Mouse (Mus musculus) CH12.LX (cell line): ENCODE measurements around the gene Muc13. TPM values are rescaled to one million over a fixed set of nuclear protein-coding genes. Genes with fewer than 3 reads are reported as not detected.

Experiments used
- DNase-seq: peaks from one replicate; pipeline ENCODE4 v3.0.0-alpha.2; 2013; ENCODE audit errors: extremely low read depth
- H3K27ac ChIP-seq: 2 replicates; pipeline ENCODE4 v1.5.1; 2012; ENCODE audit warnings: low read depth, mild to moderate bottlenecking, control low read depth, moderate library complexity; ENCODE audit not compliant: insufficient read depth
- H3K27me3 ChIP-seq: replicated peaks from 2 replicates; pipeline ENCODE3; 2012; ENCODE audit warnings: inconsistent platforms
- H3K36me3 ChIP-seq, 2 experiments: replicated peaks in 1 of 2; 2 replicates each; pipeline versions ENCODE3 to v1.6.1; 2012; ENCODE audit warnings: inconsistent platforms in 1 of 2, low read length in 1 of 2, mild to moderate bottlenecking in 1 of 2, mixed read lengths in 1 of 2, moderate library complexity in 1 of 2; ENCODE audit not compliant: control insufficient read depth in 1 of 2, insufficient read depth in 1 of 2
- H3K4me1 ChIP-seq, 2 experiments: 2 replicates each; pipeline ENCODE4 v1.6.1; 2012; ENCODE audit warnings: inconsistent platforms in 1 of 2, moderate library complexity in 1 of 2; ENCODE audit not compliant: insufficient read depth in 2 of 2, control insufficient read depth in 1 of 2
- H3K4me2 ChIP-seq: 2 replicates; pipeline ENCODE4 v1.6.1; 2012; ENCODE audit warnings: low read depth, mild to moderate bottlenecking, control low read depth; ENCODE audit not compliant: poor library complexity, insufficient read depth, severe bottlenecking
- H3K4me3 ChIP-seq, 3 experiments: fragments of 150-350 bp in 1 of 3; sonication (generic) in 1 of 3; replicated peaks in 1 of 3; 2 replicates each; pipeline versions ENCODE3 to v1.5.1; 2011 to 2012; ENCODE audit warnings: low read depth in 2 of 3, low read length in 2 of 3, mild to moderate bottlenecking in 2 of 3, moderate library complexity in 2 of 3, control low read depth in 1 of 3, improper control_type of control experiment in 1 of 3, inconsistent platforms in 1 of 3, mixed read lengths in 1 of 3; ENCODE audit not compliant: poor library complexity in 1 of 3
- H3K79me2 ChIP-seq: replicated peaks from 2 replicates; pipeline ENCODE4 v1.6.1; 2012; ENCODE audit warnings: mild to moderate bottlenecking, moderate library complexity; ENCODE audit not compliant: control insufficient read depth, poor library complexity, insufficient read depth, severe bottlenecking; ENCODE audit errors: extremely low read depth
- H3K9ac ChIP-seq: 2 replicates; pipeline ENCODE4 v1.6.1; 2012; ENCODE audit warnings: low read depth, mild to moderate bottlenecking, control low read depth, moderate library complexity; ENCODE audit not compliant: insufficient read depth
- H3K9me3 ChIP-seq: replicated peaks from 2 replicates; pipeline ENCODE3; 2012; ENCODE audit warnings: low read length, inconsistent platforms, mixed read lengths
- BHLHE40 ChIP-seq: IDR thresholded peaks from 2 replicates; pipeline ENCODE4 v1.6.1; 2011; ENCODE audit warnings: mild to moderate bottlenecking, low read depth, low read length, improper control_type of control experiment
- CHD2 ChIP-seq: IDR thresholded peaks from 2 replicates; pipeline ENCODE4 v1.6.1; 2011; ENCODE audit warnings: low read length, improper control_type of control experiment
- CTCF ChIP-seq, 2 experiments: IDR thresholded peaks in 1 of 2; conservative IDR thresholded peaks in 1 of 2; 2 replicates each; pipeline ENCODE4 v1.5.1; 2011 to 2012; ENCODE audit warnings: low read depth in 2 of 2, low read length in 2 of 2, improper control_type of control experiment in 1 of 2, inconsistent platforms in 1 of 2, mild to moderate bottlenecking in 1 of 2, moderate library complexity in 1 of 2
- ELF1 ChIP-seq: IDR thresholded peaks from 2 replicates; pipeline ENCODE4 v1.6.1; 2014; ENCODE audit warnings: low read depth, mild to moderate bottlenecking, inconsistent platforms, low read length, improper control_type of control experiment
- GABPA ChIP-seq: IDR thresholded peaks from 2 replicates; pipeline ENCODE4 v1.6.1; 2012; ENCODE audit warnings: low read depth, low read length, improper control_type of control experiment, inconsistent platforms; ENCODE audit not compliant: insufficient replicate concordance
- IRF4 ChIP-seq: IDR thresholded peaks from 2 replicates; pipeline ENCODE4 v1.6.1; 2014; ENCODE audit warnings: low read depth, mild to moderate bottlenecking, inconsistent platforms, low read length, improper control_type of control experiment
- JUN ChIP-seq: IDR thresholded peaks from 2 replicates; pipeline ENCODE4 v1.6.1; 2011; ENCODE audit warnings: low read depth, mild to moderate bottlenecking, low read length, improper control_type of control experiment, moderate library complexity; ENCODE audit not compliant: insufficient read depth
- KAT2A ChIP-seq: IDR thresholded peaks from 2 replicates; pipeline ENCODE4 v1.6.1; 2012; ENCODE audit warnings: low read length, improper control_type of control experiment, inconsistent platforms; ENCODE audit not compliant: insufficient replicate concordance
- MAX ChIP-seq: IDR thresholded peaks from 2 replicates; pipeline ENCODE4 v1.6.1; 2011; ENCODE audit warnings: low read length, improper control_type of control experiment
- MAZ ChIP-seq: IDR thresholded peaks from 2 replicates; pipeline ENCODE4 v1.6.1; 2012; ENCODE audit warnings: low read depth, mild to moderate bottlenecking, inconsistent platforms, low read length, improper control_type of control experiment, moderate library complexity
- MYC ChIP-seq: IDR thresholded peaks from 2 replicates; pipeline ENCODE4 v1.6.1; 2011; ENCODE audit warnings: low read depth, mild to moderate bottlenecking, improper control_type of control experiment, low read length
- NELFE ChIP-seq: IDR thresholded peaks from 2 replicates; pipeline ENCODE4 v1.6.1; 2011; ENCODE audit warnings: low read depth, low read length, improper control_type of control experiment
- NRF1 ChIP-seq: IDR thresholded peaks from 2 replicates; pipeline ENCODE4 v1.6.1; 2014; ENCODE audit warnings: low read depth, mild to moderate bottlenecking, inconsistent platforms, low read length, improper control_type of control experiment, moderate library complexity
- PAX5 ChIP-seq: IDR thresholded peaks from 2 replicates; pipeline ENCODE4 v1.6.1; 2012; ENCODE audit warnings: low read length, inconsistent platforms, mixed read lengths
- POLR2AphosphoS2 ChIP-seq: IDR thresholded peaks from 2 replicates; pipeline ENCODE4 v1.6.1; 2011; ENCODE audit warnings: low read depth, low read length, improper control_type of control experiment
- RCOR1 ChIP-seq: conservative IDR thresholded peaks from 2 replicates; pipeline ENCODE4 v1.6.1; 2012; ENCODE audit warnings: low read depth, mild to moderate bottlenecking, inconsistent platforms, low read length, improper control_type of control experiment
- SIN3A ChIP-seq: IDR thresholded peaks from 2 replicates; pipeline ENCODE4 v1.6.1; 2012; ENCODE audit warnings: low read length, improper control_type of control experiment, inconsistent platforms
- TBP ChIP-seq: conservative IDR thresholded peaks from 2 replicates; pipeline ENCODE4 v1.6.1; 2011; ENCODE audit warnings: low read depth, low read length, improper control_type of control experiment
- TCF12 ChIP-seq: IDR thresholded peaks from 2 replicates; pipeline ENCODE4 v1.6.1; 2014; ENCODE audit warnings: low read depth, mild to moderate bottlenecking, inconsistent platforms, low read length, improper control_type of control experiment
- ZC3H11A ChIP-seq: IDR thresholded peaks from 2 replicates; pipeline ENCODE4 v1.6.1; 2012; ENCODE audit warnings: low read depth, mild to moderate bottlenecking, inconsistent platforms, low read length, improper control_type of control experiment
- ZNF384 ChIP-seq: IDR thresholded peaks from 2 replicates; pipeline ENCODE4 v1.6.1; 2012; ENCODE audit warnings: low read depth, low read length, improper control_type of control experiment, inconsistent platforms
- dilution Hi-C: fragments of 300-500 bp; cut with MboI; formaldehyde crosslinking; loops from 2 replicates; pipeline ENCODE4 v1.14.3; 2020; ENCODE audit warnings: low sequenced_read_pairs; ENCODE audit not compliant: extremely low pct_unique_long_range_greater_than_20kb, extremely low pct_ligation_motif_present
- in situ Hi-C: fragments of 300-500 bp; cut with MboI; formaldehyde crosslinking; loops from 3 replicates; pipeline ENCODE4 v1.14.3; 2019; ENCODE audit warnings: low sequenced_read_pairs, low pct_ligation_motif_present, low pct_unique_long_range_greater_than_20kb, mixed read lengths
- polyA plus RNA-seq: library from polyadenylated mRNA; unstranded; fragments of >175 nt; gene quantifications from 2 replicates; pipeline ENCODE4 v1.2.1, GENCODE M21; 2012; ENCODE audit warnings: low read depth; ENCODE audit not compliant: insufficient read length
- total RNA-seq, 2 experiments: library from RNA; depleted of rRNA; stranded (reverse); fragments of 300-350 nt in 1 of 2; fragments of >200 nt in 1 of 2; gene quantifications; 2 replicates each; pipeline ENCODE4 v1.2.3; 2012 to 2014

The Muc13 gene
- total and polyA plus RNA-seq, 3 experiments, result not detected

DNA sequence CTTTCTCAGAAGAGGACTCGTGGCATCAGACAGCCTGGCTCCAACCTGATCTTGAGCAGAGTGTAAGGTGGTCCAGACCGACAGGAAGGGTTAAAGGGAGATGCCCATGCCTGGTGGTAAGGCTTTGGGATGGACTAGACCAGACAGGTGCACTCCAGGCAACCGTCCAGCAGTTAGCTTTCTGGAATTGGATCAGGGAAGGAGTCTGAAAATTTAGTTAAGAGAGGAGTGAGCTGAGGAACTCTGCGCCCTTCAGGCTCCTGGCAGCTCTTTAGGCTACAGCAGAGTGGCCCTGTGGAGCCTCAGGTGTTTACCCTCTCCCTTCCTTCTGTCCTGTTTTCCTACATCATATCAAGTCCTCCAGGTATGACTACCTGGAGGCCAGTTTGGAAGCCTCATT, 68.6 kb downstream of the Muc13 start:
- no peak overlapping the region for H3K4me2 ChIP-seq
- no peak overlapping the region for H3K27ac ChIP-seq
- H3K9me3 ChIP-seq, result no peaks in the 10 kb centered on the region
- no peaks in the 10 kb centered on the region for H3K79me2 ChIP-seq
- TF ChIP-seq MAX, result no peak
- no peak for TF ChIP-seq JUN
- no peak for TF ChIP-seq RCOR1
- TF ChIP-seq ZNF384, result no peak
- TF ChIP-seq TBP, result no peak
- TF ChIP-seq KAT2A, result no peak
- no peak for TF ChIP-seq ELF1
- TF ChIP-seq ZC3H11A, result no peak
- no peak for TF ChIP-seq GABPA
- TF ChIP-seq MAZ, result no peak
- TF ChIP-seq SIN3A, result no peak
- no peak for TF ChIP-seq POLR2AphosphoS2
- TF ChIP-seq NELFE, result no peak
- TF ChIP-seq CHD2, result no peak
- no peak for TF ChIP-seq TCF12
- TF ChIP-seq IRF4, result no peak
- no peaks in the 10 kb centered on the region for H3K36me3 ChIP-seq
- in situ Hi-C loops, result no loop called here
- DNase-seq, result no peak
- H3K4me1 ChIP-seq, result peaks cover 0 to 4% of the 10 kb centered on the region in 2 experiments; a peak in 1 of 4 replicates
- no peak overlapping the region for H3K9ac ChIP-seq
- dilution Hi-C loops, result no loop called here
- no peak overlapping the region for H3K4me3 ChIP-seq
- H3K27me3 ChIP-seq, result peaks cover 1% of the 10 kb centered on the region

DNA sequence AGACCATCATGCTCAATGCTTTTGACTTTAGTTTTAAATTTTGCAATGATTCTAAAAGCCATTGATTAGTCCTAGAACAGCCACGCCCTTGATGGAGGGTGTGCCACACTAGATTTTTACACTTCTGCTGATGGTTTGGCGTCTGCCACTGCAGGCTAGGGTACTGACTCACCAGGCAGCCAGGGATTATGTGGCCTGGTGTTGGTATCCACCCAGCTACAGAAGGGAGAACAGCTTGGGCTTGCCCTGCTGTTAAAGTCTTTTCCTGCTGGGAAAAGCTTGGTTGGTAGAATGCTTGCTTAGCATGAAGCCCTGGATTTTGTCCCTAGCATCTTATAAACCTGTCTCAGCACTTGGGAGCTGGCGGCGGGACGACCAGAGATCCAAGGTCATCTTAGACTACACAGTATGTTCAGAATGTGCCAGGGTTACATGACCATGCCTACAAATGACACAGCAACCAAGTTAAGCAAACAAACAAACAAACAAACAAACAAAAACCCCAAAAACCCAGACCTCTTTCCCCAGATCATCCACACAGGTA, 69.4 kb downstream of the Muc13 start:
- no peak for DNase-seq
- TF ChIP-seq RCOR1, result no peak
- no peak for TF ChIP-seq BHLHE40
- TF ChIP-seq CTCF (conservative IDR thresholded peaks at IDR 0.05 in 1 of 2, IDR thresholded peaks at IDR 0.05 in 1 of 2; ENCODE audit: low read depth in 2 of 2, low read length in 2 of 2), result no peak
- no peak for TF ChIP-seq ZNF384
- no peak for TF ChIP-seq MYC
- no peak for TF ChIP-seq NELFE
- TF ChIP-seq PAX5, result no peak
- no peak for TF ChIP-seq MAZ
- no peak for TF ChIP-seq TBP
- no peak for TF ChIP-seq NRF1
- TF ChIP-seq, all 38 proteins: peak for 0
- Histone ChIP-seq H3K4me2 (no peak overlapping the region), H3K79me2 (no peaks in the 10 kb centered on the region), H3K9me3 (no peaks in the 10 kb centered on the region), H3K36me3 (no peaks in the 10 kb centered on the region), H3K27ac (no peak overlapping the region), H3K9ac (no peak overlapping the region), H3K27me3 (peaks cover 1% of the 10 kb centered on the region), H3K4me1 (peaks cover 0 to 4% of the 10 kb centered on the region in 2 experiments; a peak in 1 of 4 replicates), H3K4me3 (no peak overlapping the region)
- in situ Hi-C loops (no loop called here), dilution Hi-C loops (no loop called here)

Other genes starting within 250 kb of the Muc13 start
- gene Heg1, start 109.7 kb upstream of the Muc13 start, total RNA-seq (2012; rRNA removed), result 52.3 and 77.1 TPM in 2 replicates
- 33.5 and 40.8 TPM in 2 replicates for gene Heg1, start 109.7 kb upstream of the Muc13 start, total RNA-seq (2014; rRNA removed)
- gene Heg1, start 109.7 kb upstream of the Muc13 start, polyA plus RNA-seq, result 49.2 and 67.2 TPM in 2 replicates
- gene Itgb5, start 35.6 kb downstream of the Muc13 start, total RNA-seq (2012; rRNA removed), result 11.5 and 20.1 TPM in 2 replicates
- 0.65 and 0.85 TPM in 2 replicates for gene Itgb5, start 35.6 kb downstream of the Muc13 start, total RNA-seq (2014; rRNA removed)
- 1.1 and 1.8 TPM in 2 replicates for gene Itgb5, start 35.6 kb downstream of the Muc13 start, polyA plus RNA-seq
- gene Umps, start 173.0 kb downstream of the Muc13 start, total RNA-seq (2012; rRNA removed), result 115 and 161 TPM in 2 replicates
- gene Umps, start 173.0 kb downstream of the Muc13 start, total RNA-seq (2014; rRNA removed), result 165 and 173 TPM in 2 replicates
- 155 and 161 TPM in 2 replicates for gene Umps, start 173.0 kb downstream of the Muc13 start, polyA plus RNA-seq